Mouse (Mus musculus): Measurements from ENCODE around the gene E2f8.

DNA sequence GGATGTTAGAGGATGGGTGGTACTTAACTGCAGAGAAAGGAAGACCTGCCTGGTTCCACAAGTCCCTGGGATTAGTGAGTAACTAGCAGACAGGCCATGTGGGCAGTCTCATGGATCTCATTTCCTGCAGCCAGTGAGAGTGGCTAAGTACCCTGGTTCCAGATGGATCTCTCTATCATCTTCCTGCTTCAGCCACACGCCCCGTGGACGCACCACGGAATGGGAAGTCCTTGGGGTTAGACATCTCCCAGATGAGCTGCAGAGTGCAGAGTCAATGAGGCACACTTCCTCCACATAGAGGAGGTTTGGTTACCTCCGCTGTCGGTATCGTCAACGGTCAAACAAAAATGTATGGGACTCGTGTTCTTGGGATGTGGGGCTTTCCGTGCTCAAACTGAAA lies 42.2 kb upstream of the E2f8 start:
- TF ChIP-seq POLR2A (IDR thresholded peaks at IDR 0.05; ENCODE audit: control insufficient read depth, low read depth, low read length) = no peak
- no peak for TF ChIP-seq CTCF (IDR thresholded peaks at IDR 0.05; ENCODE audit: control insufficient read depth, insufficient read depth, insufficient replicate concordance, low read depth, low read length)

All from testis, adult 2 months (tissue).